Mouse (Mus musculus) lung, postnatal 25 days (tissue): ENCODE results near the gene Actn1.

Source experiments
- DNase-seq: peaks from one replicate; pipeline ENCODE4 v3.0.0; 2022; ENCODE audit warnings: low spot score

Gene Actn1

DNA sequence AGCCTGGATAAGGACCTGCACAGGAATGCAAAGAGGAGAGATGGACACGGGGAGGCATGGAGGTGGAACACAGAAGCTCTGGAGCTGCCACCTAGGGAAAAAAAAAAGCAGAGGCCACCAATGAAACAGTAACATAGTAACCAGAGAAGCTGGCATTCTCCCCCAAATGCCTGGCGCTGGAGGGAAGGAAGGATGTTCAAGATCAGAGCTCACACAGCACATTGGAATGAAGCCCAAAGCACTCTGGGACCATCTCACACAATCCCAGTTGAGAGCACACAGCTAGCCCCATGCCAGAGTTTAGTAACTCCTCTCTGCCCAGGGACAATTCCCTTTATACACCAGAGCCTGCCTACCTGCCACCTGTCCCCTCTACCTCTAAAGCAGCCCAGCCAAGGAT, 34.1 kb downstream of the Actn1 start:
- no peak for DNase-seq

DNA sequence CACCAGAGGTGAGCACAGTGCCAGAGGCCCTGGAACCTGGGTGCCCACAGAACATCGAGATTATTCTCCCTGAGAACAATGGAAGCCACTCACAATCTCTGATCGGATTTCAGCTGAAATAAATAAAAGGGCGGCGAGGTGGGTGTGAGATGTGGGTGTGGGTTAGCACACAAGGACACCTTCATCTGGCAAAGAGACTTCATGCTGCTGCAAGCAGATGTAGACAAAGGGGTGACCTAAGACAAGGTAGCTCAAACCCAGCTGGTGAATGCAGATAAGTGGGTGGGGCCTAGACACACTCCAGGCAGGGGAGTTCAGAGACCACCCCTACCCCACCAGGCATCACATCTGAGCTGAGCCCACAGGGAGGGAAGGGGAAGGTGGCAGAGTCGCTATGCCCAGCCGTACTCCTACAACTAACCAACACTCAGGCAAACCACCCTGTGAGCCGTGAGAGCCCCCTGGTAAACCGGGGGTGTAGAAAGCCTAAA, 35.9 kb downstream of the Actn1 start:
- no peak for DNase-seq

DNA sequence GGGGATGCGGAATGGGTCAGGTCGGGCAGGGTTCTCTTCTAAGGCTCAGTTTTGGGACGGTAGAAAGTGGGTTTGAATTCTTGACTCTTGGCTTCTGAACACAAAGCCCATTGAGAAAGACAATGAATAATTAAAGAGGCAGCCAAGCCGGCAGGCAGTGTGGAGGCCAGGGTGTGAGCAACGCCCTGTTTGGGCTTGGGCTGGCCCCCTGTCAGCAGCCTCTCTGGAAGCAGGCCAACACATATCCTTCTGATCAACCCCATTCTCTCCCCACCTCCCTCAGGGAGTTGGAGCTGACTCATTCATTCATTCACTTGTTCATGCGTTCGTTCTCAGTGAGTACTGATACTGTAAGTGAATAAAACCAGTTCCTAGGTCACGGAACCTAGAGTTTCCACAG, 36.7 kb downstream of the Actn1 start:
- no peak for DNase-seq

DNA sequence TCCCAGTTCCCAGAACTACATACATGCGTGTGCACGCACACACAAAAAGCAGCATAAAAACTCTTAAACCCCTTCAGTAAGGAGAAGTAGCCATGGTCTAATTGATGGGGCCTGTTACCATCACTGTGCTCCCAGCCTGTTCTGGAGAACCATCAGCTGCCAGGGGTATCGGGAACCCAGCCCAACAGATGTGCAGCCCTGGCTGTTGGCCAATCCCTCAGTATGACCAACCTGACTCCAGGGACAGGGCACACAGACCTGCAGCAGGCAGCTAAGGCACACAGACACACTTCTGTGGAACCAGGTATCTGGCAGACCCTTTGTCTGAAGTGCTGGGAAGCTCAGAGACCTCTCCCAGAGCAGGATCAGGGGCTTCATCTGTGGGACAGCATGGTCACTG, 37.7 kb downstream of the Actn1 start:
- DNase-seq: no peak

DNA sequence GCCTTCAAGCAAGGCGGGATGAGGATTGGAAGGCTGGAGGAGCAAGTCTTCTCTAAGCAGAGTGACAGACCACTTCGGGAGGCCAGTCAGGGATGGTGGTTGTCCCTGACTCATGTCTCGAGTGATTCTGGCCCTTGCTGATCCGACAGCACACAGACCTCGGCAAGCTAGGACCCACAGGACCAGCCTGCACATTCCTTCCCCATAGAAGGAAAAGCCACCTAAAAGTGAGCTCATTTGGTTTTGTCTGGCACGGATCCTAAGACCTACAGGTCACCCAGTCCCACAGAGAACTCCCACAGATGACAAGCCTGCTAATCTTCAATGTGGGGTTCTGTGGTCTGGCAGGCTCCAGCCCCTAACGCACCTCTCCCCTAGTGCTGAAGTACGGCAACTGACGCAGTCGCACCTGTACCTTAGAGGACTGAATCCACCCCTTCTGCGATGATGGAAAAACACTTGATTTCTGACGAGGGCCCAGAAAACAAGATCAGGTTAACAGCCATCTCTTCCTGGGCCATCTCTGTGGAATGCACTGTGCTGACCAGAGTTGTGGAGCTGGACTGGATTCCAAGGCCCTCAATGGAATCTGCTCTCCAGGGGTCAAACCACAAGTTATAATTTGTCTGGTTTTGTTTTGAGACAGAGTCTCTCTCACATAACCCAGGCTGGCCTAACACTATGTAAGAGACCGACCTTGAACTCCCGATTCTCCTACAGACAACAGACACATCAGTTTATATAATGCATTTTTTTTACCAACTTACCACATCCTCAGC, 39.7 kb downstream of the Actn1 start:
- DNase-seq: no peak

DNA sequence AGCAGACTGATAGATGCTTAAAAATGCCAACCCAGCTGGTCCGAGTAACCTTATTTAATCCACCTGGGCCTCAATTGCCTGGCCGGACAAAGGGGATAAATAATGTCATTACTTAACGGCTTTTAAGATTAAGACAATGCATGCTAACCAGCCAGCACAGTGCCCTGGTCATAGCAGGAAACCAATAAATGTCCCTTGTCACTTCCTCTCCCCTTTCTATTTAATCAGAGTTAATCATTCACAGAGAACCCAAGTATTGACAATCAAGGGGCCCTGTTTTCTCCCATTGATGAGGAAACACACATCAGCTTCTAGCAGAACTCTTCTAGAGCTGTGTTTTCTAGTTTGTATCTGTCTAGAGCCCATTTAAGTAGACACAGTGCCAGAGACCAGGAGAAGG, 41.4 kb downstream of the Actn1 start:
- DNase-seq: no peak

DNA sequence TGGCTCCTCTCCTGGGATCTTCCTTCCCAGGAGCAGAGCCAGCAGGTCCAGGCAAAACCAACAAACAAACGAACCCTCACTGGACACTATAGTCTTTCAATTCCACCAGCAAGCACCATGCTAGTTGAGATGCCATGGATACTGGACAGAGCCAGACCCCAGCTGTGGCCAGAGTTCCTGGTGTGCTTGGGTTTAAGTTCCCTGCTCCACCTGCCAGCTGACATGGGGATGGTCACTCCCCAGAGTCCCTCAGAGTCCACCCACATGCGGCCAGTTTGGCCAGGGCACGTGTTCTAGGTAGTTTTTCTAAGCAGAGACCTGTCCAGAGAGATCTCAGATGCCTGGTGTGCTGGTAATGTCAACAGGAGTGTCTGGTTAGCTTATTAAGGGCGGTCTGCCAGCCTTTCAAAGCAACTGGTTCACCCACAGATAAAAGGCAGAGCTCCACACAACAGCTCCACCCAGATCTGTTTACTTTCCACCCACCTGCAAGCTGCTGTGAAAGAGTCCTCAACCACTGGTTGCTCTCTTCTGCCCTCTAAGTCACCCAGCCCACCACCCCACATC, 42.0 kb downstream of the Actn1 start:
- DNase-seq: no peak

DNA sequence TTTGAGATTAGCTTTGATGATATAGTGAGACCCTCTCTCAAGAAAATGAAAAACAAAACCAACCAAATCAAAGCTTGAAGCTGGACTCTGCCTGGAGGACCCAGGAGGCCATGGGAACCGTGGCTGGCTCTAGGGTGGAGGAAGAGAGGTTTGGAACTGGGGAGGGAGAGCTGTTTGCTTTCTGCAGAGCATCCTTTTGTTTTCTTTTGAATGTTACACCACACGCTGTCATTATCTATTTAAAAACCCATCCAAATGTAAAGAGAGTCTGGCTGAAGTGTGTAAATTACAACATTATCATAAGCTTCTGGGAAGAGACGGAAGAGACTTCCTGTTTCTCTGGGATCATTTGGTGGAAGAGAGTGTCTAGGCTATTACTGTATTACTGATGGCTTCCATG, 43.1 kb downstream of the Actn1 start:
- DNase-seq: no peak

DNA sequence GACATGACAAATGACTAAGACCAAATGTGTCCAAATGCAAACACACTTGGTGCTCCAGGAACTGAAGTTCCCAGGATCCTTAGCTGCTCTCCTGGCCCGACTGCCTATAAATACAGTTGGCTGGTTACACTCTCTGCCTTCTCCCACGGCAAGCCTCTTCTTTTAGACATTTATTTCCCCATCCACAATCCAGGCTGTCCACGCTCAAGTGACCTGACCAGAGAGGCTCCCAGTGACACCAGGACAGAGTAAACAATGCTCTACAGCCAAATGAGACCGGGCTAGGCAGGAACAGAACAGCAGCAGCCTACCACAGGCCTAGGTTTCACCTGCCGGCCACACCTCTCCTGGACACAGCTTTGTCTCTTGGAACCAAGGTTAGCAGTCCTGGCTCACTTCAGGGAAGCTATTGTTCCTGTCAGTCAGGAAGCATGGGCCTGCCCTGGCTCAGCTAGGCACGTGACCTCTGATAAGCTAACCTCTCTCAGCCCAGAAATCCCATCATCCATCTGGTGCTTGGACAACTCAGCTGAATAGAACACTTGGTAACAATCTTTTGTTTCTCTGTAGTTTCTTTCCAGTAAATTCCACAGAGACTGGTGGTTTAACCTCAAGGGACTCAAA, 43.8 kb downstream of the Actn1 start:
- DNase-seq: peak; percentile 79

DNA sequence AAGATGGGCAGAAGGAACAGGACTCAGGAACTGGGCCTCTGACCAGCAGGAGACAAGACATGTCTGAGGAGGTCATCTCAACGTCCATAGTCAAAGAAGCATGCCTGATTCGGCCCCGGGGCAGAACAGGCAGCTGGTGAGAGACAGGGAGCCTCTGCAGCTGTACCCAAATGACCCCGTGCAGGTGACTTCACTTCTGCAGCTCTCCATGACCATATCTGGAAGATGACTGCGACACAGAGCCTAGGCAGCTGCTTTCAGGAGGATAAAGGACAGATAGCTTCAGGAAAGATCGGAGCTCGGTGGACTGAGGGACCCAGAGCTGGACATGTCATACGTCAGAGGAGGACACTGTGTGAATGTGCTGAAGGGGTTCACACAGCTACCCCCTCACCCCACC, 46.4 kb downstream of the Actn1 start:
- DNase-seq: no peak

DNA sequence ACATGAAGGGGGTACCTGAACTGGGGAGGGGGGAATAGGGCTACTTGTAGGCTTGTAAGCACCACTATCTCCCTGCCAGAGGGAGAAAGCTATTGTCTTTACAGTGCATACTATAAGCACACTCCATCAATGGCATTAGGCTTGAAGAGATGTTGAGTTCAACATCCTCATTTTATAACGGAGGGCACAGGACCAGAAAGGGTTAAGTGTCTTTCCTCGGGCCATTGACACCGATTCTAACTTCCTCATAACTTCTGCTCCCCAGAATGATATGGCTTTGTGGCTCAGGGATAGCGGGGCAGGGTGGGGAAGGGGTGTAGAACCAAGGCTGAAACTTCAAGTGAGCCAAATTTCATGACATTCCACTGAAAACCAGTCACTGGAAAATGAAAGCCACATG, 46.9 kb downstream of the Actn1 start:
- no peak for DNase-seq

DNA sequence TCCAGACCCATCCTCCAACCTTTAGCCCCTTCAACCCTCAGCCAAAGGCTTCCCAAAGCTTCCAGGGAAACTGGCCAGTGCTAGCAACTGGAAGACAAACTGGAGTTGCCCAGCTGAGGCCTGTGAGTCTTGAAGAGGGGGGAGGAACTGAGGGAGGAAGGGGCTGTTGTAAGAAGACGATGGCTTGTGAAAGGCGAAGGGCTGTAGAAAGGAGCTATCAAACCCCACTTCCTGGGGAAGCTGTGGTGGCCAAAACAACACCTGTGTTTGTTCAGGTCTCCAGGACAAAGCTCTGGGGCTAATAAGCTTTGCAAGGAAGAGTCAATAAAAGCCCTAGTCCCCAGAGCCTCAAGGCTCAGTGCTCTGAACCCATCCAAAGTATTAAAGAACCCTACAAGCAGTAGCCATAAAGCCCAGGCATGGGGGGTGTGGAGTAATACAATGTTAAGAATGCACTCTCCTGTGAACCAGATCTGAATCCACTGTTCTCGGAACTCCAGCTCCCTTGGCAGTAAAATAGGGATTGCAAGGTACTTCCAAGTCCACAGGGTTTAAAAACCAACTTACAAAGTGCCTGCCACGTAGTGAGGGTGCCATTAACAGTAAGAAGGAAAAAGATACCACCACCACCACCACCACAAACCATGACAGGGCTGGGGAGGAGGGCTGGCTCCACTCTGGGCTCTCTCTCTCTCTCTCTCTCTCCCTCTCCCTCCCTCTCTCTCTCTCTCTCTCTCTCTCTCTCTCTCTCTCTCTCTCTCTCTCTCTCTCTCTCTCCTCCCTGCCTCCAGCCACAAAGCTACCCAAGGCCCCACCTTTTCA, 49.2 kb downstream of the Actn1 start:
- DNase-seq: no peak

DNA sequence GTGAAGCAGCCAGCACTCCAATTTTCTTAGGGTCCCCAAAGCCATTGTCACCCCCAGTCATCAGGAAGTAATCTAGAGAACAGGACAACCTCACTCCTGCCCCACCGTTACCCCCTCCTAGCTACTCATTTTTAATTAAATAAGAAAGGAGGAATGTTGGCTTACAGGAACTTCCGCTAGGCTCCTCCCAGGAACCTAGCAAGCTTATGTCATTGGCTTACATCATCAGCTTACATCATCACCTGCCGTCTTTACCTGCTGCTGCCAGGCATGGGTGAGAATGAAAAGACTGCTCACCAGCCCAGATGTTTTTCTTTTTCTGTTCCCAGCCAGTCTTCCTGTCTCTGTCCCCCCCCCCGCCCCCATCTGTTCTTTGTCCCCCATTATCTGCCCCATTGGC, 50.3 kb downstream of the Actn1 start:
- no peak for DNase-seq

DNA sequence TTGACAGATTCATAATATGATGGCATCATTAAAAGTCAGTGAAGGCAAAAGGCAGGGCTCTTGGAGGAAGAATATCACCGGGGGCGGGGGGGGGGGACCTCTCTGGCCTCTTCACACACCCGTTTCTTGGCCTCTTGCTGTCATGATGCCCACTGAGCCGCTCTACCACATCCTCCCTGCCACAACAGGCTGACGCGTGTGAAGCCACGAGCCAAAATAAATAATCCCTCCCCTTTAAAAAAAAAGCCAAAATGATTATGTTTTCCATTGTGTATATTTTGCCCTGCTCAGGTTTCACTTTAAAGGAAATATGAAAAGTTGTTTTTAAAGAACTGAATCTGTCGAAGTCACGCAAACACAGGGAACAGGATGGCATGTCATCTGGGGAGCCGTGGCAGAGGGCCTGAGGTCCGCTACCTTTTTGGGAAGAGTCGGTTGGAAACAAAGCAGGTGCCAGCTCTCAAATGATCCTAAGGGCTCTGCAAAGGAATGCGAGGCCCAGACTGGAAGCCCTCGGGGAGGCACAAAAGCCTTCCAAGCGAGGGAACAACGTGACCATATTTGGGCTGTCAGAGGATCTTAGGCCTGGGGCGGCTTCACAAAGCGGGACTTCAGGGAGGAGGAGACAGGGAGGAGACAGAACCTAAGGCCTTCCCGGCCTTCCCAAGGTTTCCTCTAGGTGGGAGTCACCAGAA, 51.9 kb downstream of the Actn1 start:
- DNase-seq: no peak

DNA sequence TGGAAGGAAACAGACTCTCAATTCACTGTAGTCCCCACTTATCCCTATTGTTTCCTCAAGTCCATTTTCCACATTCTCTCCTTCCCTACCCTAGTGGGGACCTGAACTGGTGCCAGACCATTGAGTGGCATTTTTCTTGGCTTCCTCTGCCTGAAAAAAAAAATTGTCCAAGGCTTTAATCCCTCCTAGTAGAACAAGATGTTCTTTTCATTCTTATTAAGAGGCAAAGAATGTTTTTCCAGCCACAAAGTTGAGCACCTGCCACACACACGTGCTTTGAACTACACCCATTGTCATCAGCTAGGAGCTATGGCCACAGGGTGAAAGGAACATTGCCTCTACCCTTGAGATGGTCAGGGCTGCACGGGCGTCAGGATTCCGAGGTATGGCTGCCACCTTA, 56.9 kb downstream of the Actn1 start:
- peak; percentile 87 for DNase-seq

DNA sequence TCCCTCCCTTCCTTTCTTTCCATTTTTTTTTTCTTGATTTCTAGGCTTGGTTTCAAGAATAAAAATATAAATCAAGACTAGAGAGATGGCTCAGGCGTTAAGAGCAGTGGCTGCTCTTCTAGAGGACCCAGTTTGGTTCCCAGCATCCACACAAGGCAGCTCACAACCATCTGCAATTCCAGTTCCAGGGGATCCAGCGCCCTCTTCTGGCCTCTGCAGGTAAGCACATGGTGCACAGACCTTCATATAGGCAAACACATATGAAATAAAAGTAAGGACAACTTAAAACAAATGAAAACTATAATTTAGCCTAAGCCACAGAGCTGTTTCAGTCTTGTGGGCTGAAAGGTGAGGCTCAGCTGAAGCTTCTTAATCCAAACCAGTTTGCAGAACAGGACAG, 60.4 kb downstream of the Actn1 start:
- DNase-seq: no peak

DNA sequence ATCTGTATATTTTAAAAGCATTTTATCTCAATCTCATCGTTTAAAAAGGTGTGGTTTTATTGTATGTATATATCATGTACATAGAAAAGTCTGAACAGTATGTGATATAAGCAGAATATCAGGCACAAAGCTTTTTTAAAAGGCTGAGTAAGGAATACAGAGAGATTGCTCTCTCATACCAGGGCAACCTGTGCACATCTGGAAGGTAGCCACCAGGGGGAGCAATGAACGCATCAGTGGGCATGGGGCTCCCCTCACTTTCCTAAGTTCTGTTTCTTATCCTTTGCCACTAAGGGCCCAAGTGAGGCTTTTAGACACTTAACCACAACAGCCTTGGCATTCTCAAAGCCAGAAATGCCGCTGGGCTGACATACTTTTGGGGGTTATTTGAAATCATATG, 61.7 kb downstream of the Actn1 start:
- DNase-seq: peak; percentile 87

DNA sequence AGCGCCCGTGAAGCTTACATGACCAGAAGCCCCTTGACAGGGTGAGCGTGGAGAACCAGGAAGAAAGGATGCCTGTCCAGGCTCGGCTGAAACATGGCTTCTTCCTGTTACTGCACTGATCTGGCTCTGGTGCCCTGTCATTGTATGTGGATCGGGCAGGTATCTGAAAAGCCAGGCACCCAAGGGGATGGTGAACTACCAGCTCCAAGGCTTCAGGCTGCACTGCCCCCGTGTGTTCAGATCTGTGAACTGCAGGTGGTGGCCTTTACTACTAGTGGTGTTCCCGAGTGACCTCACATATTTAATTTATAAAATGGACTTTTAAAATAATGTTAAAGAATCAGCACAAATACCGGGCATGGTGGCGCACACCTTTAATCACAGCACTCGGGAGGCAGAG, 62.8 kb downstream of the Actn1 start:
- DNase-seq: peak; percentile 51

DNA sequence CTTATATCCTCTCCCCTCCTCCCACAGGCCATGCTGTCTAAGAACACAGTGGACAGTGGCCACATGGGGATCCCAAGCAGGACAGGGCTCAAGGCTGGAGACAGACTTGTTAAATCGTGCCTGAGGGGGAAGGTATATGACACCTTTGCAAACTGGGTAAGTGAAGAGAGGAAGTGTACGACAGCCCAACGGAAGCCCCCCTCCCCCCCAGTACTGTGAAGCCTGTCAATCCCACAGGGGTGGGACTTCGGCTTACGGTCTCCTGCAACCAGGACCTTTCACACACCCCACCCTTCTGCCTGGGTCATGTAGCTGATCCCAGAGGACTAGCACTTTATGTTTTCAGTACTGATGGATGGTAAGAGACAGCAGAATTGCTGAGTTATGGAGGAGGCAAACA, 68.4 kb downstream of the Actn1 start:
- DNase-seq: no peak

DNA sequence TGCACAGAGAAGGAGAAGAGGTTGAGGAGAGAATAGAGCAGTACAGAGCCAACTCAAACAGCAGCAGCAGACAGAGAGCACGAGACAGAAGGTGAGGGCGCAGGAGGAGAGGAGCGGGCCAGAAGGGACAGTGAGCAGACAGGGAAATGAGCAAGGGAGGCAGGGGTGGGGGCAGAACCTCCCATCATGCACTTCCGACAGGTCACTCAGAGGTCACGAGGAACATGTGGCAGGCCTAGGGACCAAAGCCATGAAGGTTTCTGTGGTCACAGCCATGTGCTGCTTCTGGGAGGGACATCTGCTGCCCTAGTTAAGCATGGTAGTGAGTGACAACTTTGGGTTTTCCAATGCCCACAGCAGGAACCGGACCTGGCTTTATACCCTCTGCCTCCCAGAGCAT, 68.8 kb downstream of the Actn1 start:
- DNase-seq: no peak

DNA sequence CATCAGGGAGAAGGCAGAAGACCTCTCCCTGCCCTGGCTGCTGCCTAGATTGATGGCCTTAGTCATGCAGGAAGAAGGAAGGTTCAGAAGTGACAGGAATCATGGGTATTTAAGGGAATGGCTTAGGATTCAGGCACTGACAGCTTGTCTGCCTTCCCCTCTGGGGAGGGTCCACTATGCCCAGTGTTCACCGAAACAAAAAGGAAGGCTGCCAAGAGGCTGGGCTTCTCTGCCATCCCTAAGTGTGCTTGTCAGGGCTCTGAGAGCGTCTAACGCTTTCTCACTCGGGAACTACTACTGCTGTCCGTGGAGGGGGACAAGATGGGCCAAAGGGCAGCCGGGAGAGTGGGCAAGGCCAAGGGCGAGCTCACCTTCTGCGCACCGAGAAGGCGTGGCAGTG, 69.3 kb downstream of the Actn1 start:
- DNase-seq: no peak

DNA sequence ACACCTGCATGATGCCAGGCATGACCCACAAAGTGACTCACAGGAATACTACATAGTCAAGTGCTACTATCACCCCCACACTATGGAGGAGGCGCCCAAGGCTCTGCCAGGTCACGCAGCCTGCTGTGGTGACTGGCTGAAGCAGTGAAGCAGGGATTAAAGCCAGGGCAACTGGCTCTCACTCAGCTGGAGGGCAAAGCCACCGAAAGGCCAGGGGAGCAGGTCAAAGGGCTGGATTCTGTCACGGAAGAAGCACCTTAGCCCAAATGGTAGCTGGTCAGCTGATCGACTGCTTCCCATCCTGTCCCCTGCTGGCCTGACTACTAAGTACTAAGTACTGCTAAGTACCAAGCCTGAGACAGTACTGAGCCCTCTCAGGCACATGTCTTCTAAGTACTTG, 76.1 kb downstream of the Actn1 start:
- DNase-seq: no peak
